Mouse (Mus musculus): ENCODE results near the gene Wdtc1.

DNA sequence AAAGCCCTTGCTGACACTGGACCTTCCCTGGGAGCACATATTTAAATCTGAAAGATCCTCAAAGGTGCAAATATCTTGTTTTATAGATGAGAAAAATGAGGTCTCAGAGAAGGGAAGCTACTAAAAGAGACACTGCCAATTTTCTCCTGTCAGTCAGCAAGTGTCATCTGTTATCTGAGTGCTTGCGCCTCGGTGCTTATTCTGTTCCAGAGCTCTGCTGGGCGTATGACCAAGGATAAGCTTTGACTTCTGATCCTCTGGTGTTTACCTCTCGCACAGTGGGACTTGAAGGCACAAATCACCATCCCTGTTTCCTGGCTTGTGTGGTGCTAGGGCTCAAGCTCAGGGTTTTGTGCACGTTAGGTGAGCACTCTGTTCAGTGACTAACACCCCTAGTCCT lies 50.6 kb downstream of the Wdtc1 start:
- TF ChIP-seq CTCF (IDR thresholded peaks at IDR 0.05 in 2 of 3, conservative IDR thresholded peaks at IDR 0.05 in 1 of 3; ENCODE audit: control insufficient read depth in 1 of 3, insufficient read depth in 1 of 3, low read depth in 2 of 3, low read length in 3 of 3, poor library complexity in 1 of 3, severe bottlenecking in 1 of 3) = no peak
- TF ChIP-seq ZMIZ1 (IDR thresholded peaks at IDR 0.05; ENCODE audit: low read depth, low read length) = no peak
- TF ChIP-seq GATA1 (IDR thresholded peaks at IDR 0.05; ENCODE audit: low read depth, low read length) = no peak
- TF ChIP-seq EP300 (IDR thresholded peaks at IDR 0.05; ENCODE audit: low read depth in 1 of 2, low read length in 2 of 2) = no peak
- no peak for TF ChIP-seq USF1 (IDR thresholded peaks at IDR 0.05; ENCODE audit: low read depth, low read length)
- TF ChIP-seq RCOR1 (IDR thresholded peaks at IDR 0.05; ENCODE audit: low read depth, low read length) = no peak
- TF ChIP-seq POLR2AphosphoS2 (IDR thresholded peaks at IDR 0.05; ENCODE audit: low read length) = no peak
- no peak for TF ChIP-seq MYC (IDR thresholded peaks at IDR 0.05; ENCODE audit: low read depth, low read length)
- no peak for TF ChIP-seq TBP (IDR thresholded peaks at IDR 0.05; ENCODE audit: low read depth, low read length)
- TF ChIP-seq POLR2A (IDR thresholded peaks at IDR 0.05; ENCODE audit: control insufficient read depth in 1 of 2, insufficient read depth in 1 of 2, low read depth in 1 of 2, low read length in 2 of 2, poor library complexity in 1 of 2) = no peak
- no peak for TF ChIP-seq MAFK (IDR thresholded peaks at IDR 0.05; ENCODE audit: borderline replicate concordance, low read depth, low read length)
- no peak for TF ChIP-seq USF2 (IDR thresholded peaks at IDR 0.05; ENCODE audit: borderline replicate concordance in 1 of 2, insufficient read depth in 1 of 2, low read depth in 1 of 2, low read length in 2 of 2)
- TF ChIP-seq MXI1 (IDR thresholded peaks at IDR 0.05; ENCODE audit: low read depth, low read length) = no peak

Data from MEL (cell line).